Mouse (Mus musculus) cerebellum, postnatal 36 days (tissue): ENCODE measurements around the gene Gng7.
"Not testable (repeated sequence)": the region's sequence is repeated elsewhere in the genome, so short reads cannot be mapped to it uniquely, and the experiment has no call there.

Experiments
- DNase-seq, 2 experiments: peaks; one replicate each; pipeline ENCODE4 v3.0.0; 2021 to 2022; ENCODE audit warnings: mixed read lengths in 2 of 2

Gene Gng7

DNA sequence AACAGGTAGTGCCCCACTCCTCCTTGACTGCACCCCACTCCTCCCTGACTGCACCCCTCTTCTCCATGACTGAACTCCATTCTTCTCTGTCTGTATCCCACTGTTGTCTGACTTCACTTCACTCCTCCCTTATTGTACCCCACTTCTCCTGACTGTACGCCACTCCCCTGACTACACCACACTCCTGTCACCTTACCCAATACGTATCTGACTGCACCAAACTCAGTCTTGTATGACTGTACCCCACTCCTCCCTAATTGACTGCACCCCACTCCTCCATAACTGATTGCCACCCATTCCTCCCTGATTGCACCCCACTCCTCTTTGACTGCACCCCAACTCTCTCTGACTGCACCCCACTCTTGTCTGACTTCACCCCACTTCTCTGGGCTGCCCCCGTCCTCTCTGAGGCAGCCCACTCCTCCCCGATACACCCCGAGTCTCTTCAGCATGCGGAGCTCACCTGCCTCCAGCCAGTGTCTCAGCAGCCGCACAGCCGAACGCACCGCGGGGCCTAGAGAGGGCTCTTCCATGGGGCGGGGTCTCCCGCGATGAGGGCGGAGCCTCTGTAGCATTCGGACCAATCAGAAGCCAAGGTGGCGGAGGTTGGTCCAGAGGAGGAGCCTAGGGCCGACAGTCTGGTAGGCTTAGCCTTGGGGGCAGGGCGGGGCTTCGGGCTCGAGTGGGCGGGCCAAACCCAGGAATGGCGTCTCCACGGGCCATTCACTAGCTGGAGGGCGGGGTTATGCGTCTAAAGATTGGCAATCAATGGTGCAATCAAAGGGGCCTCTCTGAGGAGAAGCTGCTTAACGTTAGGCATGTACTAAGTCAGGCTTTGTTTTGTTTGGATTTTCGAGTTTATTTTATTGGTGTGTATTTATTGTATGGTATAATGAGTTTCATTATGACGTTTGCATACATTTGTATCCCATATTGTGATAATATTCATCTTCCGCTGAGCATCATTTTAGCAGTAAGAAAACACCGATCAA is at the start of gene Gng7:
TSS of gene Gng7 (minus strand) at position 553 of the 992 bp plus-strand sequence.
- DNase-seq = peak; percentile 96 to 98

DNA sequence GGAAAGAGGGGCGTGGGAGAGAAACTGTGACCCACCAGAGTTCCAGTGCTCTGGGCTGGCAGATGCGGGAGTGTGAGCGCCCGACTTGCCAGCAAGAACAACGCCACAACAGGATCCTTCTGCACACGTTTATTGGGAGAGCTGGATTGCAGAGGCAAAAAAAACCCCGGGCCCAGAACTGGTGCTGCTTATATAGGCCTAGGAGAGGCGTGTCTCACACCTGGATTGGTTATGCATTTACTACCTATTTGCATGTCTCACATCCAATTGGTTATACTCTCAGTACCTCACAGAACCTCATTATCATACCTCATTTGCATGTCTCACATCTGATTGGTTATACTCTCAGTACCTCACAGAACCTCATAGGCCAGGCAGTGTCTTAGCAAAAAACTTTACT is 49.8 kb upstream of the Gng7 start:
- not testable (repeated sequence) for DNase-seq

DNA sequence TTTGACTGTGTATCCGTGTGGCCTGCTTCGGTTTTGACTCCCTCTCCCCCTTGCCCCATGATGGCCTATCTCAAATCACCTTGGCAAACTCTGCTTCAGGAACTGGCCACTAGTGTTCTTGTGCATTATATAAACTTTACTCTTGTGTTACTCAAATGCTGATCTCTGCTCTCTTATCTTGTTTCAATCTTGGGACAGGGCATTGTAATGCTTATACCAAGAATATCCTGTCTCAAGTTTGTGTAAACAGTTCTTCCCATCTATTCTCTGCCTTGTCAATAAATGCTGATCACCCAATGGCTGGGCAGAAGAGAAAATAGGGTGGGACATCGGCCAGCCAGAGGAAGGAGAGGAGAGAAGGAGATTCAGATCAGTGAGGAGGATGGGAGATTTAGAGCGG is 48.0 kb upstream of the Gng7 start:
- no peak for DNase-seq

DNA sequence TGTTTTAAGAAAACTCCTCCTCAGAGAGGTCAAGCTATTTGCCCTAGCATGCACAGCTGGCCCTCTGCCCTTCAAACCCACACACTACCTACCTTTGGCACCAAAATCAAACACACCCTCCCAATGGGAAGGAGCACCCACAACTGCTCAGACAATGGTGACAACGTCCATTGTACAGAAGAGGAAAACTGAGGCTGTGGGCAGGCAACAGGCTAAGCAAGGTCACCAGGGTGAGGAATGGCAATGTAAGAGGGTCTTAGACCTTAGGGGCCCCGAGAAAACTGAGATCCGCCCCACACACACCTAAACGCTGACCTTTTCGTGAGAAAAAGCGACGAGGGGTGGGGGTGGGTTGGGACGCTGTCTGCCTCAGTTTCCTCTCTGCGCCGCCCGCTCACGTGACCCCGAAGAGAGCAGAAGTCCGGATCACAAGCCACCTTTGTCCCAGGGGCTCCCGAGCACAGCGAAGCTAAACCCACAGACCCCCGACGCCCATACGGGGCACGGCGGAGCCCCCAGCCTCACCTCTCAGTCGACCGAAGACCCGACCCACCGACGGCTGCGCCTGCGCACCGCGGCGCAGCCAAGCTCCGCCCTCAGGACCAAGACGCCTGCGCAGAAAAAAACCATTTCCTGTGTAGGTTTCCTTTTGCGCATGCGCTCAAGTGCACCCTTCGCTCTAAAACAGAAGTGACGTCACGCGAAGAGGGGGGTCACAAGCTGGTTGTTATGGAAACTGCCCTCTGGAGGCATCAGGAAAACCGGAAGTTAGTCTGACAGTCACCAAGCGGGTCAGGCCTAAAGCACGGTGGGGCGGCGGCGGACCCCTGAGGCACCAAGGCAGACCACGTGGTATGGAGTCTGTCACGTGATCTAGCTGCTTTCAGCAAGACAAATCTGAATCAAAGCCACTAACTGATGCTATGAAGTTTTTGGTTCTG is 45.1 kb upstream of the Gng7 start, which contains the start of gene Sgta:
TSS of gene Sgta (minus strand) at position 579 of the 941 bp plus-strand sequence.
- peak; percentile 99 to 100 for DNase-seq

DNA sequence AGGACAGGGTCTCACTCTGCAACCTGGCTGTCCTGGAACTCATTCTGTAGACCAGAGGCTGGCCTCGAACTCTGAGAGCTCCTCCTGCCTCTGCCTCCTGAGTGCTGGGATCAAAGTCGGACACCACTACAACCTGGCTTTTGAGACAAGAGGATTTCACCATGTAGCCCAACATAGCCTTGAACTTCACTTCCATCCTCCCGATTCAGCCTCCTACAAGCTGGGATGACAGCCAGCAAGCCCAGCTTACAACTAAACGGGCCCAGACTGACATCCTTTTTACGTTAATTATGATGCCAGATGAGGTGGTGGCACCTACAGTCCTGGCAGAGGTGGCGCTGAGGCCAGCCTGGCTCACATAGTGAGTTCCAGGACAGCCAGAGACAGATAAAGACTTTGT is 44.2 kb upstream of the Gng7 start:
- no peak for DNase-seq

DNA sequence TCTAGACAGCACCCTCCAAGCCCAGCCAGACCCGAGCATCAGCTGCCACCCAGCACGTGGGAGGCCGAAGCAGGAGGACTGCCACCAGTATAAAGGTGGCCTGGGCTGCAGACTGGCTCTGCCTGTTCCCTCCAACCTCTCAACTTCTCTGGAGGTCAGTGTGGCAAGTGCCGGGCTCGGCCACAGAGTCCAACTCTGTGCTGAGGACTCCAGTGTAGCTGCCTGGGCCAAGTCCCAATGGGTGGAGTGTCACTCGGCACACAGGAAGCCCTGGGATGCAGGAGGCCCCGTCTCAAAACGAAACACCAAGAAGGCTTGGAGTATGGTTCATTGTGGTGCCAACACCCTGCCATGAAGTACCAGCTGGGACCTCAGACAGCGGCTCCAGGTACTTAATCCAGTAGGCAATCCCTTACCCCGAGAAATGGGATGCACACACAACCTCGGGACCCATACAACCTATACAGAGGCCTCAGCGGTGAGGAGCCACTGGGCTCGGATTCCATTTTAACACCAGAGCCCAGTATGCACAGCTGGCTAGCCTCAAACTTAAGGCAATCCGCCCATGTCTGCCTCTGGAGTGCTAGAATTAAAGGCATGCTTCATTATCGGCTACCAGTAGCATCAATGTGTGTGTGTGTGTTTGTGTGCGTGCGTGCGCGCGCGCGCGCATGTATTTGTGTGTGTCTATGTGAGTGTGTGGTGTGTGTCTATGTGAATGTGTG is 42.8 kb upstream of the Gng7 start:
- no peak for DNase-seq

DNA sequence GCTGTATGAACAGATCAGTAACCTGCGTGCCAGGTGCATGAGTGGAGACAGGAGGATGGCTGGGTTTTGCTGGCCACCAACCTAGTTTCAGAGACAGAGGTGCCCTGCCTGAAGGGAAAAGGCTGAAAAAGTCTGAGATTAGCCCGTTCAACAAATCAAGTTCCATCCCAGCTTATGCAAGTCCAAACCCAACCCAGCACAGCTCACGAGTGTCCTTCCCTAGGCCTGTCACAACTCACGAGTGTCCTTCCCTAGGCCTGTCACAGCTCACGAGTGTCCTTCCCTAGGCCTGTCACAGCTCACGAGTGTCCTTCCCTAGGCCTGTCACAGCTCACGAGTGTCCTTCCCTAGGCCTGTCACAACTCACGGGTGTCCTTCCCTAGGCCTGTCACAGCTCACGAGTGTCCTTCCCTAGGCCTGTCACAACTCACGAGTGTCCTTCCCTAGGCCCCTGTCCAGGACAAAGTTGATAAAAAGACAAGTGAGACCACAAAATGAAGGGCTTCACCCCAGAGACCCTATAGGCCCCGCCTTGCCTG is 41.1 kb upstream of the Gng7 start:
- not testable (repeated sequence) for DNase-seq

DNA sequence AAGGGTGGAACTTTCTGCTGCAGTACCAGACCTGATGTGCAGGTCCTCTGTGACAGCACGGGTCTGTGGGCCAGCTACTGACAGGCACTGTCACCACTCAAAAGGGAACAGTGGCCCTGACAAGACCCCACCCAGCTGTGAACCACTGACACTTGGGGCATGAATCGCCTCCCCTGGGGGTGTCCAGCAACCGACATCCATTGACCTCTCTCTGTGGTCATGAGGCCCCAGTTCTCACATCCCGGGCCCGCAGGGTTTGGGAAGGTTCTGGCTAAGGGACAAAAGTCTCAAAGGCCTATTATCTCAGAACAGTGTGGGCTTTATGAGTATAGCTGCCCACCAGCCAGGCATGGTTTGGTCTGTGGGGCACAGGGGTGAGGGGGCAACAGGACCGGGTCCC is 40.4 kb upstream of the Gng7 start:
- DNase-seq = no peak

DNA sequence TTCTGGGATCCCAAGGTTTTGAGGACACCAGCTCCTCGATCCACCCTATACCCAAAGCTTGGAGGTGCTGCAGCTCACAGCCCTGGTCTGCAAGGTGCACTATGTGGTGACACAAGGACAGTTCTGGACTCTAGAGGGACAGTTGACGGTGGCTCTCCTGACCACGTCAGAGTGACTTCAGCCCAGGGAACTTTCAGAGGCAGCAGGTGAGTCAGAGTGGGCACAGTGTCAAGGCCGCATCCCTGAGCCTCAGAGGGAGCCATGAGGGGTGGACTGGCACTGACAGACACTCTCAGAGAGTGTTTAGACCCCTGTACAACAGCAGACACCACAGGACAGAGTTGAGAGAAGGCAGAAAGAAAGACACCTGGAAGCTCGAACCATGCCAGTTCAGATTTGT is 37.8 kb upstream of the Gng7 start:
- no peak for DNase-seq

DNA sequence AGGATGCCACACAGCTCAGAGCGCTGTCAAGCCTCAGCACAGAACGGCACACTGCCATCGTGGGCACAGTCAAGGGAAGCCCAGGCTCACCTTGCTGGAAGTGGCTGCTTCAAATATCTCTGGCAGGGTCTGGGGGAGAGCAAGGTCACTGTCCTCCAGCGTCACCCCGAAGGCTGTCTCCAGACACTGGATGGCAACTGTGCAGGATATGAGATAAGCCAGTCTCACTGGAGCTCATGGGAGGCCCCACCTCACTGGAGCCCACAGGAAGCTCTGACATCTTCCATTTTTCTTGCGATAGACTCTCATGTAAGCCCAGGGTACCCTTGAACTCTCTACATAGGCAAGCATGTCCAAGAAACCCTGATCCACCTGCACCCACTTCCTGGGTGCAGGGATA is 36.4 kb upstream of the Gng7 start:
- no peak for DNase-seq

DNA sequence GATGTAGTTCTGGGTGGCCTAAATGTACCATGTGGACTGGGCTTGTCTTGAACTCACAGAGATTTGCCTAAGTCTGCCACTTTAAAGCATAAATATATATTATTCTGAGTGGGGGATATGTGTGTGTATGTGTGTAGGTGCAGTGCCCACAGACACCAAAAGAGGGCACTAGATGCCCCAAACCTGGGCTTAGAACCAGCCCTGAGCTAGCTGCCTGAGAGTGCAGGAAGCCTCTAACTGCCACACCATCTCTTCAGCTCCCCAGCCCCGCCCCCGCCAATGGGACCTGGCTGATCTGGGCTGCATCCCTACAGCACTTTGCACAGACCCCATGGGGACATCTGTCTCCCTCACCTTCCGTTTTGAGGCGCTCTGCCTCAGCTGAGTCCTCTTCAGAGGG is 35.9 kb upstream of the Gng7 start:
- DNase-seq = no peak

DNA sequence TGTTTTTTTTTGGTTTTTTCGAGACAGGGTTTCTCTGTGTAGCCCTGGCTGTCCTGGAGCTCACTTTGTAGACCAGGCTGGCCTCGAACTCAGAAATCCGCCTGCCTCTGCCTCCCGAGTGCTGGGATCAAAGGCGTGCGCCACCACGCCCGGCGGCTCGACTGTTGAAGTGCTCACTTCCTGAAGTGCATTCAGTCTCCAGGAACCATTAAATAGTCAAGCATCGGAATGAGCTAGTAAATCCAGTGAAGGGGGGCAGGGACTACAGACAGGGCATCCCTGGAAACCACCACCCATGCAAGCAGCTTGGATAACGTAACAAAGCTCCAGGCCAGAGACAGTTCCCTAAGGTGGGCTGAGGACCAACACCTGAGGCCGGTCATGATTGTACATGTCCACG is 30.5 kb upstream of the Gng7 start:
- DNase-seq = not testable (repeated sequence)

DNA sequence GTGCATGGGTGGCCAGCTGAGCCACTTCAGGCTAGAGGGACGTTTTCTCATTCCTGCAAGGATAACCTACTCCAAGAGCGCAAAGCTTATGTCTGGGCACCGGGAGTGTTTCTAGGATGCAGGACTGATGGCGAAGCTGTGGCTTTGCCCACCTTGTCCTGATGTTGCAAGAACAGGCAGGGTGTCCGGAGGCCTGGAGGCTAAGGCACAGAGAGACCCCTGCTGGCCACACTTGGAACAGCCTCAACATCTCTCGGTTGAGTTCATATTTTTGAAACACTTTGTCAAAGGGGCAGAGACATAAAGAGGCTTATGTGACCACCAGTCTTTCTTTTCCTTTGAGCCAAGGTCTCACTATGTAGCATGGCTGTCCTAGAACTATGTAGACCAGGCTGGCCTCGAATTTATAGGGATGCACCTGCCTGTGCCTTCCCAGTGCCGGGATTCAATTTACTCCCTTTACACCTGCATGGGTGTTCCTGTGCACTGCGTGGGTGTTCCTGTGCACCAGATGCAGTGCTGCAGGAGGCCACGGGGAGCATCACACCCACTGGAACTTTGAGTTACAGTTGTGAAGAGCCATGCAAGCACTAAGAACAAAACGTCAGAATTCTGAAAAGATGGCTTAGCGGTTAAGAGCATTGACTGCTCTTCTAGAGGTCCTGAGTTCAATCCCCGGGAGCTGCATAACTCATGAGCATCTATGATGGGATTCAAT is 26.9 kb upstream of the Gng7 start:
- peak; percentile 77 to 85 for DNase-seq

DNA sequence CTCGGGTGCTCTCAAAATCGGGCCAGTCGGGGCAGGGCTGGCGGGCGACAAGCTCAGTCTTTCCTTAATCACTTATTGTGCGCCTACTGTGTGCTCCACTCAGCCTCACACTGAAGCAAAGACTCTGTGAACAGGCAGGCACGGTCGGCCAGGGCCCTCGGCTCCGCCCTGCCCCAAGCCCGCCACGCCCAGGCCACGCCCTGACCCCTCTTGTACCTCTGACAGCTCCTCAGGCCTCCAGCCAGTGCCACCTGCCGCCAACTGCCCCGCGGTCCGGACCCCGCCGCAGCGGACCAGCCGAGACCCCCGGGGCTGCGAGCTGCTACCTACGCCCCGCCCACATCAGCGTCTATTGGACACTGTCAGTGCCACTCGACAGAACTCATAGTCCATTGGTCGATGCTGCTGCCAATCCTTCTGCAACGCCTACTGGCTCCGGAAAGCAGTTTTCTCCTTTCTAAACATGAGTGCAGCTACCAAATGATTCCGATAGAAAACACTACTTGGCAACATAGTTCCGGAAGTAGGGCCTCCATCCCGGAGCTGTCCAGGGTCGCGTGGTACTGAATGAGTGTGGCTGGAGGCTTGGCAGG is 22.3 kb upstream of the Gng7 start, which contains the start of gene Slc39a3:
TSS of gene Slc39a3 (minus strand) at position 439 of the 593 bp plus-strand sequence.
- peak; percentile 99 to 100 for DNase-seq

DNA sequence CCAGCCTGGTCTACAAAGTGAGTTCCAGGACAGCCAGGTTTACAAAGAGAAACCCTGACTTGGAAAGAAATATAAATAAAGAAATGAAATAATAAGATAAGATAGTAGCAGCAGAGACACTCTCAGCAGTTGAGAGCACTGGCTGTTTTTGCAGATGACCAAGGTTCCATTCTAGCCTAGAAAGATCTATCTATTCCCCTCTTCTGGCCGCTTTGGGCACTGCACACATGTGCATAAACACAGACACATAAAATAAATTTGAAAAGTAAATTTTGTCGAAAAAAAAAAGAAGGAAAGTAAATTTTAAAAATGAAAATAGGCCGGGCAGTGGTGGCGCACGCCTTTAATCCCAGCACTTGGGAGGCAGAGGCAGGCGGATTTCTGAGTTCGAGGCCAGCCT is 21.5 kb upstream of the Gng7 start:
- DNase-seq = no peak

DNA sequence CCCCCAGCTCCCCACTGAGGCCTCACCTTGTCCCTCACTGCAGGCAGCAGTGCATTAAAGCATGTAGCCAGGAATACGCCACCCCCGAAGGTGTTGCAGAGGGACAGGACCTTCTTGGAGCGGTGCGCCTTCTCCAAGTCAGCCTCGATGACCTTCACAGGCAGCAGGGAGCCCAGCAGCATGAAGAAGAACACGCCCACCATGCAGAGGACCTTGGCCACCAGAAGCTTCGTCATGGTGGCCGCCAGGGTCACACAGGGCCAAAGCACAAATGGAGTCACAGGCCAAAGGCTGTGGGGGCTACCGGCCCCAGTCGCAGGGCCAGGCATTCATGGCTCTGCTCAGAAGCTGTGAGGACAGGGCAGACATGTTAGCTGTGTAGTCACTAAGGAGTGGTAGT is 18.8 kb upstream of the Gng7 start:
- no peak for DNase-seq

DNA sequence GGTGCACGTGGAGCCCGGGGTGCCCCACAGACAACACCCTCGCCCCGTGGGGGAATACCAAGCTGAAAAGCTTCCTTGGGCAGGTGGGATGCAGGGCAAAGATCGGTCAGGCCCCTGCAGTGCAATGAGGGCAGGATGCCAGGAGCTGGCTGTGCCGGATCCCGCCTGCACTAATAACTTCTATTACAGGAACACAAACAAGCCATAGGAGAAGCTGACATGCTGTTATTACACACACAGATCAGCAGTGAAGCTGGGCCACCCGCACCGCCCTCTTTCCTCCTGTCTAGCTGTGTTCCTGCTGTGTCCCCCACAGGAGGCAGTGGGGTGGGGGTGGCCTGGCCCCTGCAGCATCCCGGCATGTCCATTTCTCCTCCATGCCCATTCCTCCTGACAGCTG is 14.3 kb upstream of the Gng7 start:
- DNase-seq = peak in 1 of 2 experiments; percentile 33

DNA sequence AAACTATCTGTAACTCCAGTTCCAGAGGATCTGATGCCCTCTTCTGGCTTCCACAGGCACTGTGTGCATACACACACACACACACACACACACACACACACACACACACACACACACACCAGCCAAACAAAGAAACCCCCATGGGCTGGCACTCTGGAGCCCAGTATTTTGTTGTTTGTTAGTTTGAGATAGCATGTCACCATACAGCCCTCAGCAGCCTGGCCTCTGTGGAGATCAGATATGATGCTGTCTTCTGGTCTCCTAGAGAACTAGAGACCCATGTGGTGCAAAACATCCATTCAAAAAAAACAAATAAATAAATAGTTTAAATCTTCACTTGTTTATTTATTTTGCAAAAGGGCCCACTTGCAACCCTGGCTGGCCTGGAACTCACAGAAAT is 13.5 kb upstream of the Gng7 start:
- no peak for DNase-seq

DNA sequence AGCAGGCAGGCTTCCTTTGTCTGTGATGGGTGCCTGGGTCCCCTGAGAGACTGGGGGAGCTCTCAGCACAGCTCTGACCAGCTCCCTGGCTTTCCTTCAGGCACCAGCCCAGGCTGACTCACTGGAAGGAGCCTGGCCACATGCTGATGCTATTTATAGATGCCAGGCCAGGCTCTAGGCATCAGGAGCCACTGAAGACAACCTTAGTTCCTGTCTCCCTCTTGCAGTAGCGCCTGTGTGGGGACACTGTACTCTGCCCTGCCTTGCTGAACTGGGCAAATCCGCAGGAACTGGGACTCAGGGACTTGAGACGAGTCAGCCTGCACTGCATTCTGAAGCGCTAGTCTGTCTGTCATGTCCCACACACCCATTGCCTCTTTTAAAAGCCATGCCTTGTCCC is 12.6 kb upstream of the Gng7 start:
- DNase-seq = peak; percentile 81 to 82

DNA sequence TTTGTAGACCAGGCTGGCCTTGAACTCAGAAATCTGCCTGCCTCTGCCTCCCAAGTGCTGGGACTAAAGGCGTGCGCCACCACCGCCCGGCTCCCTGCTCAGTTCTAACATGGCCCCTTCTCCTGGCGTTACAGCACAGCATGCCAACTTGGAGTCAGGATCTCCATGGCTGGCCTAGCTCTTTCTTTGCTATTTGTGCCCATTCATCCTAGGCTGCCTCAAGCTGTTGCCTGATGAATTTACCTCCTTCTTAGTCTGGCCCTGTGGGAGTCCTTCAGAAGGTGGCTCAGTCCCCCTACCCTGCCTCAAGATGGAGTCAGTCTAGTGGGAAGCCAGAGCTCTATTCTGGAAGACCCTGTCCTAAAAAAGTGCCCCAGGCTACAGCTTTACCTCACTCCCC is 12.1 kb upstream of the Gng7 start:
- no peak for DNase-seq

DNA sequence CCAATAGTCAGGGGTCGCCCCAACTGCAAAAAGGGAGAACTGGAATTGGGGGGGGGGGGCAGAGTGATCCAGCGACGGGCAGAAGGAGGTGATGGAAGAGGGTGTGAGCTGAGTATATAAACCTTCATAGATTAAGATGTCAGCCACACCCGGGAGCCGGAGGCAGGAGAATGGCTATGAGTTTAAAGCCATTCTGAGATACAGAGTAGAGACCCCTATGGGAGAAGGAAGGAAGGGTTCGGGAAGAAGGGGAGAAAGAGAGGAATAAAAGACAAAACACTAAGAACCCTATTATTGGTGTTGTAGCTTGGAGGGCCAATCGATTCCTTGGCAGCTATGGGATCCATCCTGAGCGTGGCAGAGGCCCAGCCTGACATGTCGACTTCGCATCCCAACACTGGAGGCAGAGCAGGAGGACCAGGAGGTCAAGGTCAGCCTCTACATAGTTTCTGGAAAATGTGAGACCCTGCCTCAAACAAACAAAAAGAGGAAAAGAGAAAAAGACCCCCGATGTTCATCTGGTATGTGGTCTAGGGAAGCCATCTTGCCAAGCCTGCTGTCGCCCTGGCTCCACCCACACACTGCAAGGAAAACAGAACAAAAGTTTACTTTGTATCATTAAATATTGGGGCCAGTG is 11.0 kb upstream of the Gng7 start, which contains the start of gene Diras1:
TSS of gene Diras1 (minus strand) at position 24 of the 637 bp plus-strand sequence.
- no peak for DNase-seq
